Mouse (Mus musculus): ENCODE measurements at regions not wholly inside any gene's neighbourhood (a gene's known extent, or its start where the extent isn't known, plus 50 kb on each side); places are given as distances from the start of the nearest gene placed in this dataset.

GRCm38 (mm10) chr9:120777016-120777415, 152.0 kb upstream of the Ctnnb1 start:
- ATAC-seq (replicated peaks; ENCODE audit: insufficient number of reproducible peaks, low FRiP score, low TSS enrichment) = no peak
- no peak overlapping the region for H3K4me2 ChIP-seq
- no peak overlapping the region for H3K4me3 ChIP-seq (ENCODE audit: low read depth, low read length)
- H3K9ac ChIP-seq (ENCODE audit: low read depth, low read length) = no peak overlapping the region
- H3K9me3 ChIP-seq (replicated peaks; ENCODE audit: control insufficient read depth, low read length) = no peaks in the 10 kb centered on the region
- 47% methylated on average over 6 of the region's 6 CpGs for WGBS (ENCODE audit: insufficient replicate concordance)
- H3K27me3 ChIP-seq (ENCODE audit: control insufficient read depth, insufficient read depth, low read length) = no peaks in the 10 kb centered on the region
- H3K27ac ChIP-seq (ENCODE audit: low read depth, low read length) = peak overlapping the region; percentile 52
- peaks cover 23% of the 10 kb centered on the region for H3K4me1 ChIP-seq (ENCODE audit: control insufficient read depth, insufficient read depth, low read length)
- no peaks in the 10 kb centered on the region for H3K36me3 ChIP-seq (ENCODE audit: control insufficient read depth, insufficient read depth, low read length)

GRCm38 (mm10) chr9:120777501-120777900, 151.5 kb upstream of the Ctnnb1 start:
- Histone ChIP-seq H3K36me3 (ENCODE audit: control insufficient read depth, insufficient read depth, low read length) (no peaks in the 10 kb centered on the region), H3K4me2 (no peak overlapping the region), H3K4me3 (ENCODE audit: low read depth, low read length) (no peak overlapping the region), H3K9me3 (replicated peaks; ENCODE audit: control insufficient read depth, low read length) (no peaks in the 10 kb centered on the region), H3K4me1 (ENCODE audit: control insufficient read depth, insufficient read depth, low read length) (peaks cover 23% of the 10 kb centered on the region), H3K27me3 (ENCODE audit: control insufficient read depth, insufficient read depth, low read length) (no peaks in the 10 kb centered on the region), H3K27ac (ENCODE audit: low read depth, low read length) (peak overlapping the region; percentile 67), H3K9ac (ENCODE audit: low read depth, low read length) (no peak overlapping the region)
- 72% methylated on average over 10 of the region's 10 CpGs for WGBS (ENCODE audit: insufficient replicate concordance)
- no peak for ATAC-seq (replicated peaks; ENCODE audit: insufficient number of reproducible peaks, low FRiP score, low TSS enrichment)

GRCm38 (mm10) chr9:120778423-120778822, 150.6 kb upstream of the Ctnnb1 start:
- H3K4me1 ChIP-seq (ENCODE audit: control insufficient read depth, insufficient read depth, low read length) = peaks cover 23% of the 10 kb centered on the region
- H3K27me3 ChIP-seq (ENCODE audit: control insufficient read depth, insufficient read depth, low read length) = no peaks in the 10 kb centered on the region
- H3K4me2 ChIP-seq = no peak overlapping the region
- H3K9me3 ChIP-seq (replicated peaks; ENCODE audit: control insufficient read depth, low read length) = no peaks in the 10 kb centered on the region
- H3K36me3 ChIP-seq (ENCODE audit: control insufficient read depth, insufficient read depth, low read length) = no peaks in the 10 kb centered on the region
- H3K27ac ChIP-seq (ENCODE audit: low read depth, low read length) = peak overlapping the region; percentile 67
- 35% methylated on average over 2 of the region's 2 CpGs for WGBS (ENCODE audit: insufficient replicate concordance)
- ATAC-seq (replicated peaks; ENCODE audit: insufficient number of reproducible peaks, low FRiP score, low TSS enrichment) = no peak
- no peak overlapping the region; the same call in 1 of the 2 replicates for H3K9ac ChIP-seq (ENCODE audit: low read depth, low read length)
- no peak overlapping the region for H3K4me3 ChIP-seq (ENCODE audit: low read depth, low read length)

GRCm38 (mm10) chr9:120794210-120794609, 134.8 kb upstream of the Ctnnb1 start:
- peaks cover 11% of the 10 kb centered on the region for H3K9me3 ChIP-seq (replicated peaks; ENCODE audit: control insufficient read depth, low read length)
- no peak overlapping the region for H3K4me2 ChIP-seq
- H3K27me3 ChIP-seq (ENCODE audit: control insufficient read depth, insufficient read depth, low read length) = 0 out of 2 replicates have a peak, but pooled peaks cover 3% of the 10 kb centered on the region
- H3K9ac ChIP-seq (ENCODE audit: low read depth, low read length) = no peak overlapping the region
- WGBS (ENCODE audit: insufficient replicate concordance) = 86% methylated on average over 5 of the region's 5 CpGs
- H3K27ac ChIP-seq (ENCODE audit: low read depth, low read length) = no peak overlapping the region
- H3K36me3 ChIP-seq (ENCODE audit: control insufficient read depth, insufficient read depth, low read length) = no peaks in the 10 kb centered on the region
- no peak for ATAC-seq (replicated peaks; ENCODE audit: insufficient number of reproducible peaks, low FRiP score, low TSS enrichment)
- H3K4me1 ChIP-seq (ENCODE audit: control insufficient read depth, insufficient read depth, low read length) = no peaks in the 10 kb centered on the region; the same call in 1 of the 2 replicates
- no peak overlapping the region for H3K4me3 ChIP-seq (ENCODE audit: low read depth, low read length)

GRCm38 (mm10) chr9:120796111-120796880, 132.7 kb upstream of the Ctnnb1 start:
- Histone ChIP-seq H3K27ac (ENCODE audit: low read depth, low read length) (no peak overlapping the region), H3K27me3 (ENCODE audit: control insufficient read depth, insufficient read depth, low read length) (0 out of 2 replicates have a peak, but pooled peaks cover 3% of the 10 kb centered on the region), H3K9me3 (replicated peaks; ENCODE audit: control insufficient read depth, low read length) (peaks cover 7% of the 10 kb centered on the region; the same call in 1 of the 2 replicates), H3K4me1 (ENCODE audit: control insufficient read depth, insufficient read depth, low read length) (no peaks in the 10 kb centered on the region; the same call in 1 of the 2 replicates), H3K36me3 (ENCODE audit: control insufficient read depth, insufficient read depth, low read length) (no peaks in the 10 kb centered on the region), H3K9ac (ENCODE audit: low read depth, low read length) (no peak overlapping the region), H3K4me2 (no peak overlapping the region), H3K4me3 (ENCODE audit: low read depth, low read length) (no peak overlapping the region)
- no peak for ATAC-seq (replicated peaks; ENCODE audit: insufficient number of reproducible peaks, low FRiP score, low TSS enrichment)
- WGBS (ENCODE audit: insufficient replicate concordance) = 70% methylated on average over 10 of the region's 10 CpGs

- no peaks in the 10 kb centered on the region for H3K36me3 ChIP-seq (ENCODE audit: control insufficient read depth, insufficient read depth, low read length)
- no peak overlapping the region for H3K27ac ChIP-seq (ENCODE audit: low read depth, low read length)
- WGBS (ENCODE audit: insufficient replicate concordance) = 38% methylated on average over 10 of the region's 10 CpGs
- H3K27me3 ChIP-seq (ENCODE audit: control insufficient read depth, insufficient read depth, low read length) = 0 out of 2 replicates have a peak, but pooled peaks cover 3% of the 10 kb centered on the region
- ATAC-seq (replicated peaks; ENCODE audit: insufficient number of reproducible peaks, low FRiP score, low TSS enrichment) = no peak
- H3K9ac ChIP-seq (ENCODE audit: low read depth, low read length) = no peak overlapping the region
- H3K9me3 ChIP-seq (replicated peaks; ENCODE audit: control insufficient read depth, low read length) = no peaks in the 10 kb centered on the region; the same call in 1 of the 2 replicates
- H3K4me2 ChIP-seq = no peak overlapping the region
- H3K4me3 ChIP-seq (ENCODE audit: low read depth, low read length) = no peak overlapping the region
- no peaks in the 10 kb centered on the region; the same call in 1 of the 2 replicates for H3K4me1 ChIP-seq (ENCODE audit: control insufficient read depth, insufficient read depth, low read length)
These were observed 130.9 kb upstream of the Ctnnb1 start for GRCm38 (mm10) chr9:120797996-120798663.

- H3K36me3 ChIP-seq (ENCODE audit: control insufficient read depth, insufficient read depth, low read length) = no peaks in the 10 kb centered on the region
- no peak overlapping the region for H3K4me2 ChIP-seq
- 35% methylated on average over 12 of the region's 12 CpGs for WGBS (ENCODE audit: insufficient replicate concordance)
These were observed 130.1 kb upstream of the Ctnnb1 start for GRCm38 (mm10) chr9:120798901-120799300.

GRCm38 (mm10) chr9:120802646-120803045, 126.4 kb upstream of the Ctnnb1 start:
- Histone ChIP-seq H3K9ac (ENCODE audit: low read depth, low read length) (no peak overlapping the region), H3K36me3 (ENCODE audit: control insufficient read depth, insufficient read depth, low read length) (no peaks in the 10 kb centered on the region), H3K27me3 (ENCODE audit: control insufficient read depth, insufficient read depth, low read length) (0 out of 2 replicates have a peak, but pooled peaks cover 3% of the 10 kb centered on the region), H3K9me3 (replicated peaks; ENCODE audit: control insufficient read depth, low read length) (no peaks in the 10 kb centered on the region), H3K4me1 (ENCODE audit: control insufficient read depth, insufficient read depth, low read length) (peaks cover 6% of the 10 kb centered on the region), H3K27ac (ENCODE audit: low read depth, low read length) (no peak overlapping the region), H3K4me3 (ENCODE audit: low read depth, low read length) (no peak overlapping the region), H3K4me2 (no peak overlapping the region)
- 81% methylated on average over 4 of the region's 4 CpGs for WGBS (ENCODE audit: insufficient replicate concordance)
- no peak for ATAC-seq (replicated peaks; ENCODE audit: insufficient number of reproducible peaks, low FRiP score, low TSS enrichment)

More at GRCm38 (mm10) chr9:120798901-120799300, 130.1 kb upstream of the Ctnnb1 start:
- Histone ChIP-seq H3K27me3 (ENCODE audit: control insufficient read depth, insufficient read depth, low read length) (0 out of 2 replicates have a peak, but pooled peaks cover 3% of the 10 kb centered on the region), H3K9me3 (replicated peaks; ENCODE audit: control insufficient read depth, low read length) (no peaks in the 10 kb centered on the region), H3K4me1 (ENCODE audit: control insufficient read depth, insufficient read depth, low read length) (no peaks in the 10 kb centered on the region; the same call in 1 of the 2 replicates), H3K9ac (ENCODE audit: low read depth, low read length) (no peak overlapping the region), H3K4me3 (ENCODE audit: low read depth, low read length) (no peak overlapping the region), H3K27ac (ENCODE audit: low read depth, low read length) (no peak overlapping the region)
- ATAC-seq (replicated peaks; ENCODE audit: insufficient number of reproducible peaks, low FRiP score, low TSS enrichment) = no peak
